Mouse (Mus musculus): ENCODE measurements around the gene Map3k21. TPM values are rescaled to one million over a fixed set of nuclear protein-coding genes. Genes with fewer than 3 reads are reported as not detected.

Map3k21 gene
- polyA plus RNA-seq, 1 experiment from 2014 or later = 0.04 TPM

- no peak overlapping the region for H3K4me2 ChIP-seq (ENCODE audit: low read length)
- WGBS = 79% methylated on average over 9 of the region's 9 CpGs
- peaks cover 7 to 9% of the 10 kb centered on the region in 2 experiments for H3K4me1 ChIP-seq (ENCODE audit: control insufficient read depth in 2 of 2, insufficient read depth in 2 of 2, low read length in 2 of 2)
- peaks cover 43% of the 10 kb centered on the region for H3K27me3 ChIP-seq (ENCODE audit: control insufficient read depth, insufficient read depth, low read length)
- no peaks in the 10 kb centered on the region for H3K9me3 ChIP-seq (ENCODE audit: control insufficient read depth, low read length)
- H3K36me3 ChIP-seq (ENCODE audit: control insufficient read depth, insufficient read depth, low read length) = no peaks in the 10 kb centered on the region
- no peak overlapping the region for H3K27ac ChIP-seq (replicated peaks in 1 of 2; ENCODE audit: control insufficient read depth in 1 of 2, insufficient read depth in 1 of 2, low read depth in 2 of 2, low read length in 2 of 2)
- ATAC-seq (ENCODE audit: insufficient number of reproducible peaks, insufficient read depth, low FRiP score, low read depth) = no peak
- no peak overlapping the region for H3K4me3 ChIP-seq (ENCODE audit: control insufficient read depth in 1 of 2, insufficient read depth in 1 of 2, low read depth in 1 of 2, low read length in 2 of 2)
- no peak overlapping the region for H3K9ac ChIP-seq (ENCODE audit: low read length)
These were observed 4.1 kb downstream of the Map3k21 start for GRCm38 (mm10) chr8:125914386-125914785.

GRCm38 (mm10) chr8:125917013-125917412 lies 6.8 kb downstream of the Map3k21 start:
- no peaks in the 10 kb centered on the region for H3K36me3 ChIP-seq (ENCODE audit: control insufficient read depth, insufficient read depth, low read length)
- peaks cover 17% of the 10 kb centered on the region for H3K27me3 ChIP-seq (ENCODE audit: control insufficient read depth, insufficient read depth, low read length)
- peaks cover 0 to 5% of the 10 kb centered on the region in 2 experiments; a peak in 2 of 4 replicates for H3K4me1 ChIP-seq (ENCODE audit: control insufficient read depth in 2 of 2, insufficient read depth in 2 of 2, low read length in 2 of 2)
- H3K9ac ChIP-seq (ENCODE audit: low read length) = no peak overlapping the region
- ATAC-seq (ENCODE audit: insufficient number of reproducible peaks, insufficient read depth, low FRiP score, low read depth) = no peak
- H3K4me2 ChIP-seq (ENCODE audit: low read length) = no peak overlapping the region
- WGBS = 55% methylated on average over 10 of the region's 10 CpGs
- no peaks in the 10 kb centered on the region for H3K9me3 ChIP-seq (ENCODE audit: control insufficient read depth, low read length)
- no peak overlapping the region for H3K4me3 ChIP-seq (ENCODE audit: control insufficient read depth in 1 of 2, insufficient read depth in 1 of 2, low read depth in 1 of 2, low read length in 2 of 2)
- H3K27ac ChIP-seq (replicated peaks in 1 of 2; ENCODE audit: control insufficient read depth in 1 of 2, insufficient read depth in 1 of 2, low read depth in 2 of 2, low read length in 2 of 2) = no peak overlapping the region

DNA sequence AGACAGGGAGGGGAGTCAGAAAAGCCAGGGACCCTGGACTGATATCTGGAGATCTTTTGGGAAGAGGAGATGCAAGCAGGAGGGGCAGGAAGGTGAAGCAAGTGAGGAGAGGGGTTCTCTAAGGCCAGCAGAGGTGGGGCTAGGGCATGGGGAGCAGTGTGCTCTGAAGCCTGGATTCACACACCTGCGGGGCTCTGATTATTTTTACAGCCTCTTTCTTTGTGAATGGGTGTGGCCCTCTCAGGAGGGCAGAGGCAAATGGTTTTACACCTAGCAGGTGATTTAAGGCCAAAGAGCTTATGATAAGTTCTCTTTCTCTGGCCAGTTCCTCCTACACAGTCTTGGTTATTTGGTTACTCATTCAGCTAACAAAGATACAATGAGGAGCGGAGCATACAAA lies 8.5 kb downstream of the Map3k21 start:
- WGBS = 75% methylated on average over 2 of the region's 2 CpGs
- H3K9ac ChIP-seq (ENCODE audit: low read length) = no peak overlapping the region
- no peak for ATAC-seq (ENCODE audit: insufficient number of reproducible peaks, insufficient read depth, low FRiP score, low read depth)
- H3K4me2 ChIP-seq (ENCODE audit: low read length) = no peak overlapping the region
- H3K27ac ChIP-seq (replicated peaks in 1 of 2; ENCODE audit: control insufficient read depth in 1 of 2, insufficient read depth in 1 of 2, low read depth in 2 of 2, low read length in 2 of 2) = no peak overlapping the region
- H3K36me3 ChIP-seq (ENCODE audit: control insufficient read depth, insufficient read depth, low read length) = no peaks in the 10 kb centered on the region
- H3K4me1 ChIP-seq (ENCODE audit: control insufficient read depth in 2 of 2, insufficient read depth in 2 of 2, low read length in 2 of 2) = peaks cover 0 to 5% of the 10 kb centered on the region in 2 experiments; a peak in 2 of 4 replicates
- no peaks in the 10 kb centered on the region; the same call in none of the 2 replicates for H3K27me3 ChIP-seq (ENCODE audit: control insufficient read depth, insufficient read depth, low read length)
- H3K9me3 ChIP-seq (ENCODE audit: control insufficient read depth, low read length) = no peaks in the 10 kb centered on the region
- H3K4me3 ChIP-seq (ENCODE audit: control insufficient read depth in 1 of 2, insufficient read depth in 1 of 2, low read depth in 1 of 2, low read length in 2 of 2) = no peak overlapping the region

DNA sequence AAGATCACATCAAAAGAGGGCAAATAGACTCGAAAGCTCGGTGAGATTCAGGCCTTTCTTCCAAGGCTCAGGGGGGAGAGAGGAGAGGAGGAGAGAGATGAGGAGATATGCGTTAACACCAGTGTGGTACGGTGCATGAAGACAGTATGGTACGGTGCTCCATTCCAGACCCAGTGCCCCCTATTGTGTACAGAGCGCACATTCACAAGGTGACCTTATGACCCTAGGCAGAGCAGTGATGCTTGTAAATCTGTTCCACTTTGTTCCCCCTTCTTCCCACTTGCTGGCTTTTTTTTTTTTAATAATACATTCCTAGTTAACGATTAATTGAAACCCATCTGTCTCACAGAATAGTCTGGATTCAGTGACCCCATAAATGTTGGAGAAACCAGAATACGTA lies 9.3 kb downstream of the Map3k21 start:
- Histone ChIP-seq H3K9me3 (ENCODE audit: control insufficient read depth, low read length) (no peaks in the 10 kb centered on the region), H3K27ac (replicated peaks in 1 of 2; ENCODE audit: control insufficient read depth in 1 of 2, insufficient read depth in 1 of 2, low read depth in 2 of 2, low read length in 2 of 2) (no peak overlapping the region)
- 81% methylated on average over 8 of the region's 8 CpGs for WGBS

GRCm38 (mm10) chr8:125920281-125920680 lies 10.0 kb downstream of the Map3k21 start:
- H3K36me3 ChIP-seq (ENCODE audit: control insufficient read depth, insufficient read depth, low read length) = no peaks in the 10 kb centered on the region
- no peaks in the 10 kb centered on the region for H3K9me3 ChIP-seq (ENCODE audit: control insufficient read depth, low read length)
- no peak overlapping the region for H3K4me2 ChIP-seq (ENCODE audit: low read length)
- ATAC-seq (ENCODE audit: insufficient number of reproducible peaks, insufficient read depth, low FRiP score, low read depth) = no peak
- no peaks in the 10 kb centered on the region for H3K27me3 ChIP-seq (ENCODE audit: control insufficient read depth, insufficient read depth, low read length)
- H3K4me3 ChIP-seq (ENCODE audit: control insufficient read depth in 1 of 2, insufficient read depth in 1 of 2, low read depth in 1 of 2, low read length in 2 of 2) = no peak overlapping the region
- H3K9ac ChIP-seq (ENCODE audit: low read length) = no peak overlapping the region
- 83% methylated on average over 10 of the region's 10 CpGs for WGBS
- no peak overlapping the region for H3K27ac ChIP-seq (replicated peaks in 1 of 2; ENCODE audit: control insufficient read depth in 1 of 2, insufficient read depth in 1 of 2, low read depth in 2 of 2, low read length in 2 of 2)
- H3K4me1 ChIP-seq (ENCODE audit: control insufficient read depth in 2 of 2, insufficient read depth in 2 of 2, low read length in 2 of 2) = peaks cover 0 to 5% of the 10 kb centered on the region in 2 experiments; a peak in 2 of 4 replicates

More for the DNA sequence above, 9.3 kb downstream of the Map3k21 start:
- H3K36me3 ChIP-seq (ENCODE audit: control insufficient read depth, insufficient read depth, low read length) = no peaks in the 10 kb centered on the region
- no peak overlapping the region for H3K4me3 ChIP-seq (ENCODE audit: control insufficient read depth in 1 of 2, insufficient read depth in 1 of 2, low read depth in 1 of 2, low read length in 2 of 2)
- H3K9ac ChIP-seq (ENCODE audit: low read length) = no peak overlapping the region
- peaks cover 0 to 5% of the 10 kb centered on the region in 2 experiments; a peak in 2 of 4 replicates for H3K4me1 ChIP-seq (ENCODE audit: control insufficient read depth in 2 of 2, insufficient read depth in 2 of 2, low read length in 2 of 2)
- H3K4me2 ChIP-seq (ENCODE audit: low read length) = no peak overlapping the region
- H3K27me3 ChIP-seq (ENCODE audit: control insufficient read depth, insufficient read depth, low read length) = no peaks in the 10 kb centered on the region; the same call in 1 of the 2 replicates
- no peak for ATAC-seq (ENCODE audit: insufficient number of reproducible peaks, insufficient read depth, low FRiP score, low read depth)

DNA sequence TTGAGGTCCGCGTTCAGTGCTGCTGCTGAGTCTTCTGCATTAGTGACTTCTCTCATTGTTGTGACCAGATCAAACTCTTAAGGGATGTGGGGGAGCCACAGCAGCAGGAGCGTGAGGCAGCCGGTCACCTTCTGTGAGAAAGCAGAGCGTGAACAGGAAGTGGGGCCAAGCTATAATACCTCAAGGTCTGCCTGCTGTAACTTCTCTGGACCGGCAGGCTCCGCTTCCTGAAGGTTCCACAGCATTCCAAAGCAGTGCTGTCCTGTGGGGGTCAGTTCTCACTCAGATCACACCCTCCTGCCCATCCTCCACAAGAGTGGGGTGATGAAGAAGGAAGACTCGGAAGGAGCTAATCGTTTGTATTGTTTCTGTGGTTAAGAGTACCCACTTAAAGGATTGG lies 10.5 kb downstream of the Map3k21 start:
- H3K9me3 ChIP-seq (ENCODE audit: control insufficient read depth, low read length) = no peaks in the 10 kb centered on the region
- 68% methylated on average over 9 of the region's 9 CpGs for WGBS
- no peaks in the 10 kb centered on the region for H3K27me3 ChIP-seq (ENCODE audit: control insufficient read depth, insufficient read depth, low read length)
- ATAC-seq (ENCODE audit: insufficient number of reproducible peaks, insufficient read depth, low FRiP score, low read depth) = no peak
- no peak overlapping the region for H3K27ac ChIP-seq (replicated peaks in 1 of 2; ENCODE audit: control insufficient read depth in 1 of 2, insufficient read depth in 1 of 2, low read depth in 2 of 2, low read length in 2 of 2)
- no peak overlapping the region for H3K4me2 ChIP-seq (ENCODE audit: low read length)
- no peak overlapping the region for H3K4me3 ChIP-seq (ENCODE audit: control insufficient read depth in 1 of 2, insufficient read depth in 1 of 2, low read depth in 1 of 2, low read length in 2 of 2)
- no peaks in the 10 kb centered on the region for H3K36me3 ChIP-seq (ENCODE audit: control insufficient read depth, insufficient read depth, low read length)
- H3K4me1 ChIP-seq (ENCODE audit: control insufficient read depth in 2 of 2, insufficient read depth in 2 of 2, low read length in 2 of 2) = peaks cover 0 to 5% of the 10 kb centered on the region in 2 experiments; a peak in 2 of 4 replicates
- H3K9ac ChIP-seq (ENCODE audit: low read length) = no peak overlapping the region

DNA sequence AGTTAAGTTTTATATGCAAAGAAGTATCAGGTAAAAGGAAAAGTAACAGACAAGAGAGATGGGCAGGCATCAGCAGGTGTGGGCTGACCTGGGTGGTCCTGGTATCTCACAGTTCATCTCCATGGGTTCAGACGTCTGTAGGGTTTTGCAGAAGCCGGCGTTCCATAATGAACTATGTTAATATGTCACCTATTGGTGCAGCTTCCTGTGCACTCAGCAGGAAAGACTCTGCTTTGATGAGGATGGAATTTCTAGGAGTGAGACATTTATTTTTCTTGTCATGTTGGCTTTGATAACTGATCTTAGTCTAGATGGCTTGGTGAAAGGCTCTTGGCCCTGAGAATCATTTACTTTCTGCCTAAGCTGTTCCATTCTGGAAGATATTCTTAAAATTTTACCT lies 12.1 kb downstream of the Map3k21 start:
- H3K9me3 ChIP-seq (ENCODE audit: control insufficient read depth, low read length) = no peaks in the 10 kb centered on the region
- ATAC-seq (ENCODE audit: insufficient number of reproducible peaks, insufficient read depth, low FRiP score, low read depth) = no peak
- H3K27me3 ChIP-seq (ENCODE audit: control insufficient read depth, insufficient read depth, low read length) = no peaks in the 10 kb centered on the region
- H3K36me3 ChIP-seq (ENCODE audit: control insufficient read depth, insufficient read depth, low read length) = no peaks in the 10 kb centered on the region
- 74% methylated on average over 3 of the region's 3 CpGs for WGBS
- H3K4me2 ChIP-seq (ENCODE audit: low read length) = no peak overlapping the region
- no peak overlapping the region for H3K4me3 ChIP-seq (ENCODE audit: control insufficient read depth in 1 of 2, insufficient read depth in 1 of 2, low read depth in 1 of 2, low read length in 2 of 2)
- H3K27ac ChIP-seq (replicated peaks in 1 of 2; ENCODE audit: control insufficient read depth in 1 of 2, insufficient read depth in 1 of 2, low read depth in 2 of 2, low read length in 2 of 2) = no peak overlapping the region
- H3K4me1 ChIP-seq (ENCODE audit: control insufficient read depth in 2 of 2, insufficient read depth in 2 of 2, low read length in 2 of 2) = no peaks in the 10 kb centered on the region; a peak in 1 of 4 replicates
- no peak overlapping the region for H3K9ac ChIP-seq (ENCODE audit: low read length)

DNA sequence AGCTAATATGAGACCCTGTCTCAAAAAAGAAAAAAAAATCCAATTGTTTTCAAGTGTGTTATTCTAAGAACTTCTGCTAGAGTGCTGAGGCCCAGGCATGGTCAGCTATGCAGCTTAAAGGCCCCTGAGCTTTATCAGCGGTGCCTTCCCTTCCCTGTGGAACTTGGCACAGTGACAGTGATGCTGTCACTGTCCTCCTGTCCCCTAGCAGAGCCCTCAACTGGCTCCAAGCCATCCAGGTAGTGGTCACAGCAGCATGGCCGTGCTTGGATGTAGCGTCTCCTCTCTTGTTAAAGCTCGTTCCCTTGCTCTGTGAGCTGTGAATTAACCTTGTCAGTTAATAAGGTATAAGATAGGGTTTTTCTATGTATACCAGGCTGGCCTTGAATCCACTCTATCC lies 16.4 kb downstream of the Map3k21 start:
- H3K4me2 ChIP-seq (ENCODE audit: low read length) = no peak overlapping the region
- H3K27ac ChIP-seq (replicated peaks in 1 of 2; ENCODE audit: control insufficient read depth in 1 of 2, insufficient read depth in 1 of 2, low read depth in 2 of 2, low read length in 2 of 2) = no peak overlapping the region
- H3K9ac ChIP-seq (ENCODE audit: low read length) = no peak overlapping the region
- no peaks in the 10 kb centered on the region for H3K27me3 ChIP-seq (ENCODE audit: control insufficient read depth, insufficient read depth, low read length)
- no peaks in the 10 kb centered on the region for H3K36me3 ChIP-seq (ENCODE audit: control insufficient read depth, insufficient read depth, low read length)
- no peaks in the 10 kb centered on the region; a peak in 1 of 4 replicates for H3K4me1 ChIP-seq (ENCODE audit: control insufficient read depth in 2 of 2, insufficient read depth in 2 of 2, low read length in 2 of 2)
- ATAC-seq (ENCODE audit: insufficient number of reproducible peaks, insufficient read depth, low FRiP score, low read depth) = no peak
- 60% methylated on average over 4 of the region's 4 CpGs for WGBS
- H3K4me3 ChIP-seq (ENCODE audit: control insufficient read depth in 1 of 2, insufficient read depth in 1 of 2, low read depth in 1 of 2, low read length in 2 of 2) = no peak overlapping the region
- H3K9me3 ChIP-seq (ENCODE audit: control insufficient read depth, low read length) = no peaks in the 10 kb centered on the region

Data from heart, embryonic 14.5 days (tissue).